Comparison of ENCODE assay signal across 24 mouse cellular contexts in the genomic region with DNA sequence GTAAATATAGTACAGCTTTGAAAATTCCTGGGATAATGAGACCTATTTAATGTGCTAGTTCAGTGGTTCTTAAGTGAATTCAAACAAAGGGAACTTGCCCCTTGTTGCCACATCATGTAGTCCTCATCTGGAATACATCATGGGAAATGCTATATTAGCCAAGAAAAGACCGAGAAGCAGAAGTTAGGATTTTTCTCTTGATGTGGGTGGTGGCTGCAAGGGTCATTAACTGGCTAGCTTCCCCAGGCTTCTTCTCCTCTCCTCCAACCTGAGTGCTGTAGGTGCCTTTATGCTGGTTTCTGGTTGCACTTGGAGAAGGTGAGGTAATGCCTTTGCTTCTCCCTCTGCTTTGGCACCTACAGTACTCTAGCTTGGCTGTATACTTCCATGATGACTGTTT. TPM values are rescaled to one million over a fixed set of nuclear protein-coding genes. Genes with fewer than 3 reads are reported as not detected.
DNase-seq lines count a peak whose midpoint lies in the region; ATAC-seq and TF ChIP-seq lines count a peak whose summit lies in the region.
"Had no signal": no experiment of that assay in that cellular context is flagged by ENCODE, and none has a peak within 500 bp of the region (broad histone marks: within the 10 kb centered on the region; RNA-seq: fewer than 3 reads in every experiment).

No protein-coding gene starts in this region.

- no peaks in the 10 kb centered on the region for H3K4me1 ChIP-seq in heart, embryonic 12.5 days (replicated peaks)
- H3K4me1 ChIP-seq in limb, embryonic 14.5 days (ENCODE audit: control insufficient read depth, insufficient read depth, low read length), result peaks cover 12% of the 10 kb centered on the region
- no peaks in the 10 kb centered on the region for H3K4me1 ChIP-seq in kidney, embryonic 16.5 days (ENCODE audit: insufficient read depth, low read length)
- H3K4me1 ChIP-seq: heart, embryonic 10.5 days; heart, embryonic 15.5 days; hindbrain, embryonic 13.5 days had no signal

- H3K9ac ChIP-seq in heart, embryonic 12.5 days, result no peak overlapping the region
- no peak overlapping the region for H3K9ac ChIP-seq in limb, embryonic 14.5 days (ENCODE audit: low read depth, low read length, severe bottlenecking)
- no peak overlapping the region for H3K9ac ChIP-seq in kidney, embryonic 16.5 days (replicated peaks; ENCODE audit: low read length)
- H3K9ac ChIP-seq: forebrain, embryonic 12.5 days; heart, embryonic 15.5 days; hindbrain, embryonic 13.5 days had no signal

- H3K36me3 ChIP-seq in heart, embryonic 12.5 days, result no peaks in the 10 kb centered on the region
- no peaks in the 10 kb centered on the region for H3K36me3 ChIP-seq in limb, embryonic 14.5 days (ENCODE audit: control insufficient read depth, insufficient read depth, low read length)
- H3K36me3 ChIP-seq in kidney, embryonic 16.5 days (ENCODE audit: insufficient read depth, low read length), result no peaks in the 10 kb centered on the region
- H3K36me3 ChIP-seq: forebrain, embryonic 12.5 days; heart, embryonic 10.5 days; heart, embryonic 15.5 days; hindbrain, embryonic 13.5 days had no signal

- no peak for TF ChIP-seq POLR2A in limb, embryonic 14.5 days (IDR thresholded peaks at IDR 0.05; ENCODE audit: borderline replicate concordance, extremely low read depth, insufficient read depth, insufficient read length)

- WGBS in heart, embryonic 12.5 days, result 73% methylated on average over 1 of the region's 1 CpGs
- 13% methylated on average over 1 of the region's 1 CpGs for WGBS in limb, embryonic 14.5 days
- WGBS in kidney, embryonic 16.5 days, result 17% methylated on average over 1 of the region's 1 CpGs

- intact Hi-C loops in left cerebral cortex, postnatal 25 days (cut with DNase I), result no loop called here

- no peak overlapping the region for H3K4me2 ChIP-seq in heart, embryonic 12.5 days
- H3K4me2 ChIP-seq in limb, embryonic 14.5 days (replicated peaks; ENCODE audit: low read depth, low read length, severe bottlenecking), result no peak overlapping the region
- H3K4me2 ChIP-seq in kidney, embryonic 16.5 days (replicated peaks; ENCODE audit: low read depth, low read length), result no peak overlapping the region
- H3K4me2 ChIP-seq: forebrain, embryonic 12.5 days; heart, embryonic 15.5 days; hindbrain, embryonic 13.5 days had no signal

- H3K27me3 ChIP-seq in heart, embryonic 12.5 days (replicated peaks), result no peaks in the 10 kb centered on the region
- H3K27me3 ChIP-seq in limb, embryonic 14.5 days (ENCODE audit: control insufficient read depth, insufficient read depth, low read length), result no peaks in the 10 kb centered on the region
- peaks cover 7% of the 10 kb centered on the region; the same call in 1 of the 2 replicates for H3K27me3 ChIP-seq in kidney, embryonic 16.5 days (ENCODE audit: insufficient read depth, low read length)
- H3K27me3 ChIP-seq: forebrain, embryonic 12.5 days; heart, embryonic 15.5 days; hindbrain, embryonic 13.5 days had no signal

- peak; percentile 51 for DNase-seq in heart, adult 11 months
- peak; percentile 44 for DNase-seq in limb, embryonic 14.5 days (ENCODE audit: low spot score)
- no peak for DNase-seq in spleen, postnatal 4 days (ENCODE audit: low spot score in 2 of 2)
- no peak for DNase-seq in left cerebral cortex, postnatal 25 days (ENCODE audit: low spot score in 2 of 2)
- DNase-seq: adrenal gland, postnatal 14 days; cerebellum, adult 18-20 months; cerebellum, adult 9-11 months; cerebellum, postnatal 36 days; gastrocnemius, adult 2 months; gastrocnemius, postnatal 25 days; heart, adult 18-20 months; heart, postnatal 14 days had no signal

- H3K9me3 ChIP-seq in heart, embryonic 12.5 days (replicated peaks), result no peaks in the 10 kb centered on the region
- H3K9me3 ChIP-seq in limb, embryonic 14.5 days (ENCODE audit: control insufficient read depth, low read length), result no peaks in the 10 kb centered on the region
- no peaks in the 10 kb centered on the region for H3K9me3 ChIP-seq in kidney, embryonic 16.5 days (ENCODE audit: low read length)
- H3K9me3 ChIP-seq: forebrain, embryonic 12.5 days; heart, embryonic 10.5 days; heart, embryonic 15.5 days; hindbrain, embryonic 13.5 days had no signal

- no peak for ATAC-seq in heart, embryonic 12.5 days (ENCODE audit: insufficient number of reproducible peaks, low FRiP score)
- peak; percentile 52 for ATAC-seq in granulocyte monocyte progenitor cell, adult 5-6 weeks (replicated peaks; ENCODE audit: poor library complexity, severe bottlenecking)
- peak; percentile 62; the same call in 1 of the 2 replicates for ATAC-seq in limb, embryonic 14.5 days (ENCODE audit: low FRiP score, low read depth)
- no peak for ATAC-seq in kidney, embryonic 16.5 days (ENCODE audit: low FRiP score, low TSS enrichment)
- ATAC-seq: activated CD4-positive, CD25-positive, alpha-beta regulatory T cell, adult 4 months; forebrain, embryonic 16.5 days; hindbrain, postnatal 0 days; Patski had no signal

- no peak overlapping the region for H3K4me3 ChIP-seq in heart, embryonic 12.5 days
- H3K4me3 ChIP-seq in limb, embryonic 14.5 days (replicated peaks; ENCODE audit: low read length), result no peak overlapping the region
- no peak overlapping the region for H3K4me3 ChIP-seq in kidney, embryonic 16.5 days (ENCODE audit: low read length)
- H3K4me3 ChIP-seq: forebrain, embryonic 12.5 days; gastrocnemius, adult 2 months; heart, embryonic 10.5 days; heart, embryonic 15.5 days; hindbrain, embryonic 13.5 days had no signal

- H3K27ac ChIP-seq in heart, embryonic 12.5 days (ENCODE audit: poor library complexity, severe bottlenecking), result no peak overlapping the region
- H3K27ac ChIP-seq in limb, embryonic 14.5 days (replicated peaks; ENCODE audit: low read depth, low read length), result peak overlapping the region; percentile 1; the same call in 1 of the 2 replicates
- no peak overlapping the region for H3K27ac ChIP-seq in kidney, embryonic 16.5 days (ENCODE audit: low read length)
- H3K27ac ChIP-seq: forebrain, embryonic 12.5 days; gastrocnemius, adult 2 months; heart, embryonic 10.5 days; heart, embryonic 15.5 days; hindbrain, embryonic 13.5 days; hindbrain, postnatal 0 days had no signal

RNA-seq across cellular contexts. Expression of a gene that starts 55.8 kb away (rescaled TPM):
- polyA plus RNA-seq in heart, embryonic 12.5 days (2016; fragmentation: Nextera tagmentation; extraction: Ambion mirVana), result 5.4 TPM in 2 replicates
- not detected in 2 replicates for total RNA-seq in granulocyte monocyte progenitor cell, adult 5-6 weeks (2014; fragmentation: Nextera tagmentation)
- 2.3 TPM in 1 of 2 replicates, not detected in the other for total RNA-seq in granulocyte monocyte progenitor cell, adult 5-6 weeks (2017)
- polyA plus RNA-seq in limb, embryonic 14.5 days (2012; rRNA removed), result 12.4 and 16.1 TPM in 2 replicates
- polyA plus RNA-seq in limb, embryonic 14.5 days (2014; fragmentation: Nextera tagmentation; extraction: Ambion mirVana), result 17.9 and 18.3 TPM in 2 replicates
- 12.5 and 14.1 TPM in 2 replicates for polyA plus RNA-seq in kidney, embryonic 16.5 days (2015; fragmentation: Nextera tagmentation; extraction: Ambion mirVana)
- 10 to 100 TPM; 20.3 to 23.8 TPM for total RNA-seq in left cerebral cortex, postnatal 25 days (2021)
- total RNA-seq: MEL had no signal
- polyA plus RNA-seq: activated CD4-positive, CD25-positive, alpha-beta regulatory T cell, adult 4 months; Patski had no signal

Comparison
In these comparisons a context has a peak if more than half of its experiments do, and no peak if none do; other contexts are left out.
1. DNase-seq: peak in heart, adult 11 months (single experiment) and limb, embryonic 14.5 days (single experiment); none in spleen, postnatal 4 days (0 of 2) and left cerebral cortex, postnatal 25 days (0 of 2).
2. ATAC-seq: peak in granulocyte monocyte progenitor cell, adult 5-6 weeks (single experiment) and limb, embryonic 14.5 days (single experiment); none in heart, embryonic 12.5 days (single experiment) and kidney, embryonic 16.5 days (single experiment).